ENCODE assay signal across 25 mouse cellular contexts in the genomic region with DNA sequence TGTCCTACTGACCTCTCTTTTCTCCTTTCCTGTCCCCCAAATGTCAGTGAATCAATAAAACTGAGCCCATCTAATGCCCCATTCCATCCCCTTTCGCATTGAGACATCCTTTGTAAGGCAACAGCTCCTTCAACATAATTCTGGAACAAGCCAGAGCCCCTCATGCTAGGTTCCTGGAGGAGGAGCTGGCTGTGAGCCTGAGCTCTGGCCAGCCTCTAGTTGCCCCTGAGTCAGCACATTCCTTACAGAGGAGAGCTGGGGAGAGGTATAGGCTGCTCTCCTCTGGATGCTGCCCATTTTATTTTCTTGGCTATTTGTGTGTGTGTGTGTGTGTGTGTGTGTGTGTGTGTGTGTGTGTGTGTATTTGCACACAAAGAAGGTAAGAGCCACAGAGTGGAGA. TPM values are rescaled to one million over a fixed set of nuclear protein-coding genes. Genes with fewer than 3 reads are reported as not detected.
A peak's percentile ranks its signal among the peaks of the same experiment; 100 is the strongest.
DNase-seq lines count a peak whose midpoint lies in the region; ATAC-seq and TF ChIP-seq lines count a peak whose summit lies in the region.
"Had no signal": no experiment of that assay in that cellular context is flagged by ENCODE, and none has a peak within 500 bp of the region (broad histone marks: within the 10 kb centered on the region; RNA-seq: fewer than 3 reads in every experiment).

No protein-coding gene starts in this region.

- peak; percentile 39 for DNase-seq in lung, embryonic 14.5 days
- DNase-seq in lung, postnatal 25 days (ENCODE audit: low spot score): no peak
- peak; percentile 56 for DNase-seq in NIH3T3 (ENCODE audit: low read depth)
- no peak for DNase-seq in right cerebral cortex, adult 2 months (ENCODE audit: low spot score in 2 of 2)
- DNase-seq in urinary bladder, postnatal 36 days (ENCODE audit: low spot score in 2 of 2): no peak
- DNase-seq: adrenal gland, postnatal 10 days; cerebellum, postnatal 10 days; forebrain, postnatal 0 days; gastrocnemius, postnatal 36 days; heart, postnatal 10 days; liver; liver, postnatal 0 days; thymus, adult 18-20 months; thymus, postnatal 4 days had no signal

- no peaks in the 10 kb centered on the region for H3K36me3 ChIP-seq in intestine, embryonic 15.5 days
- no peaks in the 10 kb centered on the region for H3K36me3 ChIP-seq in intestine, embryonic 16.5 days (ENCODE audit: control insufficient read depth, insufficient read depth, low read length)
- H3K36me3 ChIP-seq in lung, embryonic 14.5 days (ENCODE audit: insufficient read depth): no peaks in the 10 kb centered on the region
- H3K36me3 ChIP-seq in embryonic facial prominence, embryonic 12.5 days: no peaks in the 10 kb centered on the region
- H3K36me3 ChIP-seq: embryonic facial prominence, embryonic 13.5 days; hindbrain, embryonic 12.5 days; midbrain, embryonic 13.5 days; neural tube, embryonic 12.5 days had no signal

- no peak for TF ChIP-seq CTCF in lung, embryonic 14.5 days (IDR thresholded peaks at IDR 0.05; ENCODE audit: low read depth)

- H3K4me2 ChIP-seq in intestine, embryonic 15.5 days (replicated peaks): no peak overlapping the region
- H3K4me2 ChIP-seq in intestine, embryonic 16.5 days (ENCODE audit: low read depth, low read length): no peak overlapping the region
- H3K4me2 ChIP-seq in lung, embryonic 14.5 days: no peak overlapping the region
- no peak overlapping the region for H3K4me2 ChIP-seq in embryonic facial prominence, embryonic 12.5 days (replicated peaks)
- H3K4me2 ChIP-seq: embryonic facial prominence, embryonic 13.5 days; heart, embryonic 11.5 days; hindbrain, embryonic 12.5 days; midbrain, embryonic 13.5 days; neural tube, embryonic 12.5 days had no signal

- H3K9me3 ChIP-seq in intestine, embryonic 15.5 days: no peaks in the 10 kb centered on the region
- no peaks in the 10 kb centered on the region for H3K9me3 ChIP-seq in intestine, embryonic 16.5 days (ENCODE audit: control insufficient read depth, low read length)
- H3K9me3 ChIP-seq in lung, embryonic 14.5 days (ENCODE audit: low read depth, low read length): no peaks in the 10 kb centered on the region
- H3K9me3 ChIP-seq in embryonic facial prominence, embryonic 12.5 days: no peaks in the 10 kb centered on the region
- H3K9me3 ChIP-seq: embryonic facial prominence, embryonic 13.5 days; hindbrain, embryonic 12.5 days; midbrain, embryonic 13.5 days; neural tube, embryonic 12.5 days had no signal

- H3K27ac ChIP-seq in intestine, embryonic 15.5 days: no peak overlapping the region
- H3K27ac ChIP-seq in intestine, embryonic 16.5 days (ENCODE audit: low read length): no peak overlapping the region
- H3K27ac ChIP-seq in lung, embryonic 14.5 days (ENCODE audit: low read depth): no peak overlapping the region
- H3K27ac ChIP-seq in embryonic facial prominence, embryonic 12.5 days: no peak overlapping the region
- H3K27ac ChIP-seq: embryonic facial prominence, embryonic 13.5 days; hindbrain, embryonic 12.5 days; midbrain, embryonic 13.5 days; neural tube, embryonic 12.5 days had no signal

- no peaks in the 10 kb centered on the region for H3K27me3 ChIP-seq in intestine, embryonic 15.5 days (replicated peaks)
- H3K27me3 ChIP-seq in intestine, embryonic 16.5 days (replicated peaks; ENCODE audit: control insufficient read depth, insufficient read depth, low read length): no peaks in the 10 kb centered on the region
- H3K27me3 ChIP-seq in lung, embryonic 14.5 days (ENCODE audit: insufficient read depth, low read length): no peaks in the 10 kb centered on the region
- no peaks in the 10 kb centered on the region for H3K27me3 ChIP-seq in embryonic facial prominence, embryonic 12.5 days
- H3K27me3 ChIP-seq: hindbrain, embryonic 12.5 days; midbrain, embryonic 13.5 days; neural tube, embryonic 12.5 days had no signal

- ATAC-seq in intestine, embryonic 15.5 days: 0 out of 2 replicates have a peak, but pooled peaks have one; percentile 42
- no peak for ATAC-seq in intestine, embryonic 16.5 days
- peak; percentile 82 for ATAC-seq in lung, embryonic 14.5 days (ENCODE audit: insufficient read depth)
- peak; percentile 72; the same call in 1 of the 2 replicates for ATAC-seq in embryonic facial prominence, embryonic 12.5 days (ENCODE audit: insufficient number of reproducible peaks, insufficient read depth, low FRiP score, low TSS enrichment)
- ATAC-seq: forebrain, postnatal 0 days; inflammation-experienced regulatory T-cells, adult 6 months; liver, postnatal 0 days; midbrain, embryonic 13.5 days; Patski had no signal

- 50% methylated on average over 1 of the region's 1 CpGs for WGBS in intestine, embryonic 15.5 days
- WGBS in intestine, embryonic 16.5 days: 56% methylated on average over 1 of the region's 1 CpGs
- 56% methylated on average over 1 of the region's 1 CpGs for WGBS in lung, embryonic 14.5 days
- 32% methylated on average over 1 of the region's 1 CpGs for WGBS in embryonic facial prominence, embryonic 12.5 days

- no peak overlapping the region for H3K4me3 ChIP-seq in intestine, embryonic 15.5 days (replicated peaks)
- no peak overlapping the region for H3K4me3 ChIP-seq in intestine, embryonic 16.5 days (ENCODE audit: low read length)
- no peak overlapping the region for H3K4me3 ChIP-seq in lung, embryonic 14.5 days (ENCODE audit: low read depth, low read length)
- H3K4me3 ChIP-seq in embryonic facial prominence, embryonic 12.5 days: no peak overlapping the region
- H3K4me3 ChIP-seq: embryonic facial prominence, embryonic 13.5 days; hindbrain, embryonic 12.5 days; midbrain, embryonic 13.5 days; neural tube, embryonic 12.5 days had no signal

- H3K4me1 ChIP-seq in intestine, embryonic 15.5 days (replicated peaks): no peaks in the 10 kb centered on the region
- no peaks in the 10 kb centered on the region for H3K4me1 ChIP-seq in intestine, embryonic 16.5 days (ENCODE audit: control insufficient read depth, insufficient read depth, low read length)
- H3K4me1 ChIP-seq in lung, embryonic 14.5 days (ENCODE audit: insufficient read depth): no peaks in the 10 kb centered on the region
- H3K4me1 ChIP-seq in embryonic facial prominence, embryonic 12.5 days: no peaks in the 10 kb centered on the region
- H3K4me1 ChIP-seq: embryonic facial prominence, embryonic 13.5 days; hindbrain, embryonic 12.5 days; midbrain, embryonic 13.5 days; neural tube, embryonic 12.5 days had no signal

- H3K9ac ChIP-seq in intestine, embryonic 15.5 days: no peak overlapping the region
- H3K9ac ChIP-seq in intestine, embryonic 16.5 days (ENCODE audit: low read depth, low read length): no peak overlapping the region
- no peak overlapping the region for H3K9ac ChIP-seq in lung, embryonic 14.5 days
- no peak overlapping the region for H3K9ac ChIP-seq in embryonic facial prominence, embryonic 12.5 days
- H3K9ac ChIP-seq: embryonic facial prominence, embryonic 13.5 days; forebrain, postnatal 0 days; hindbrain, embryonic 12.5 days; liver, postnatal 0 days; midbrain, embryonic 13.5 days; neural tube, embryonic 12.5 days had no signal

RNA-seq across cellular contexts. Expression of a gene that starts 10.3 kb away (rescaled TPM):
- 43.1 and 47.6 TPM in 2 replicates for polyA plus RNA-seq in intestine, embryonic 15.5 days (2015; fragmentation: Nextera tagmentation; extraction: Ambion mirVana)
- polyA plus RNA-seq in intestine, embryonic 16.5 days (2015; fragmentation: Nextera tagmentation; extraction: Ambion mirVana): 63.1 and 69.7 TPM in 2 replicates
- 0.11 and 0.16 TPM in 2 replicates for polyA plus RNA-seq in lung, embryonic 14.5 days (2014; fragmentation: Nextera tagmentation; extraction: Ambion mirVana)
- polyA plus RNA-seq in embryonic facial prominence, embryonic 12.5 days (2016; fragmentation: Nextera tagmentation; extraction: Ambion mirVana): not detected in 2 replicates
- polyA plus RNA-seq: embryonic facial prominence, embryonic 13.5 days; heart, embryonic 11.5 days; hindbrain, embryonic 12.5 days; inflammation-experienced regulatory T-cells, adult 6 months; liver, postnatal 0 days; midbrain, embryonic 13.5 days; neural tube, embryonic 12.5 days; Patski had no signal

RNA-seq across cellular contexts. Expression of a gene that starts 18.3 kb away (rescaled TPM):
- 0.78 and 1.2 TPM in 2 replicates for polyA plus RNA-seq in intestine, embryonic 15.5 days (2015; fragmentation: Nextera tagmentation; extraction: Ambion mirVana)
- polyA plus RNA-seq in intestine, embryonic 16.5 days (2015; fragmentation: Nextera tagmentation; extraction: Ambion mirVana): 2.3 and 2.6 TPM in 2 replicates
- not detected in 2 replicates for polyA plus RNA-seq in lung, embryonic 14.5 days (2014; fragmentation: Nextera tagmentation; extraction: Ambion mirVana)
- polyA plus RNA-seq in embryonic facial prominence, embryonic 12.5 days (2016; fragmentation: Nextera tagmentation; extraction: Ambion mirVana): not detected in 2 replicates
- polyA plus RNA-seq: embryonic facial prominence, embryonic 13.5 days; heart, embryonic 11.5 days; hindbrain, embryonic 12.5 days; inflammation-experienced regulatory T-cells, adult 6 months; liver, postnatal 0 days; midbrain, embryonic 13.5 days; neural tube, embryonic 12.5 days; Patski had no signal

RNA-seq across cellular contexts. Expression of a gene that starts 34.5 kb away (rescaled TPM):
- polyA plus RNA-seq in intestine, embryonic 15.5 days (2015; fragmentation: Nextera tagmentation; extraction: Ambion mirVana): 1.7 and 1.8 TPM in 2 replicates
- polyA plus RNA-seq in intestine, embryonic 16.5 days (2015; fragmentation: Nextera tagmentation; extraction: Ambion mirVana): 1.8 and 2.4 TPM in 2 replicates
- polyA plus RNA-seq in lung, embryonic 14.5 days (2014; fragmentation: Nextera tagmentation; extraction: Ambion mirVana): 0.35 and 0.53 TPM in 2 replicates
- polyA plus RNA-seq in embryonic facial prominence, embryonic 12.5 days (2016; fragmentation: Nextera tagmentation; extraction: Ambion mirVana): 0.23 and 0.41 TPM in 2 replicates
- polyA plus RNA-seq: inflammation-experienced regulatory T-cells, adult 6 months had no signal

RNA-seq across cellular contexts. Expression of a gene that starts 38.9 kb away (rescaled TPM):
- polyA plus RNA-seq in intestine, embryonic 15.5 days (2015; fragmentation: Nextera tagmentation; extraction: Ambion mirVana): 4.8 and 5.2 TPM in 2 replicates
- polyA plus RNA-seq in intestine, embryonic 16.5 days (2015; fragmentation: Nextera tagmentation; extraction: Ambion mirVana): 3.3 and 5.7 TPM in 2 replicates
- 2.6 and 3.4 TPM in 2 replicates for polyA plus RNA-seq in lung, embryonic 14.5 days (2014; fragmentation: Nextera tagmentation; extraction: Ambion mirVana)
- 6.6 and 7.2 TPM in 2 replicates for polyA plus RNA-seq in embryonic facial prominence, embryonic 12.5 days (2016; fragmentation: Nextera tagmentation; extraction: Ambion mirVana)
- polyA plus RNA-seq: inflammation-experienced regulatory T-cells, adult 6 months; small intestine, adult 2 months had no signal

RNA-seq across cellular contexts. Expression of a gene that starts 41.2 kb away (rescaled TPM):
- 4.6 and 6.1 TPM in 2 replicates for polyA plus RNA-seq in intestine, embryonic 15.5 days (2015; fragmentation: Nextera tagmentation; extraction: Ambion mirVana)
- polyA plus RNA-seq in intestine, embryonic 16.5 days (2015; fragmentation: Nextera tagmentation; extraction: Ambion mirVana): 8.5 and 11.6 TPM in 2 replicates
- 0.11 and 0.16 TPM in 2 replicates for polyA plus RNA-seq in lung, embryonic 14.5 days (2014; fragmentation: Nextera tagmentation; extraction: Ambion mirVana)
- polyA plus RNA-seq in embryonic facial prominence, embryonic 12.5 days (2016; fragmentation: Nextera tagmentation; extraction: Ambion mirVana): 0.17 and 0.40 TPM in 2 replicates

Comparison
In these comparisons a context has a peak if more than half of its experiments do, and no peak if none do; other contexts are left out.
1. DNase-seq: peak in lung, embryonic 14.5 days (single experiment) and NIH3T3 (single experiment); none in lung, postnatal 25 days (single experiment), right cerebral cortex, adult 2 months (0 of 2) and urinary bladder, postnatal 36 days (0 of 2).
2. RNA of a gene that starts 10.3 kb away (polyA plus RNA-seq): 63.1 to 69.7 TPM in intestine, embryonic 16.5 days and 43.1 to 47.6 TPM in intestine, embryonic 15.5 days; 0.11 to 0.16 TPM in lung, embryonic 14.5 days and not detected in embryonic facial prominence, embryonic 12.5 days; every median in the first group is over 10 times any median in the second.